Mouse (Mus musculus) myocyte (in vitro differentiated cells): ENCODE data around the gene Txn2.

Experiments used
- CEBPB ChIP-seq: IDR thresholded peaks from 2 replicates; pipeline ENCODE4 v1.6.1; 2011; ENCODE audit warnings: mild to moderate bottlenecking, moderate library complexity; ENCODE audit not compliant: poor library complexity, insufficient read depth, severe bottlenecking
- MYOD1 ChIP-seq, 3 experiments: IDR thresholded peaks; one replicate each; pipeline ENCODE4 v1.6.1; 2011; ENCODE audit warnings: control low read depth in 2 of 3, low read depth in 2 of 3, mild to moderate bottlenecking in 2 of 3, moderate library complexity in 1 of 3; ENCODE audit not compliant: insufficient read length in 2 of 3, control insufficient read depth in 1 of 3
- MYOG ChIP-seq, 3 experiments: IDR thresholded peaks; one replicate each; pipeline ENCODE4 v1.6.1; 2011; ENCODE audit warnings: control low read depth in 2 of 3, low read depth in 2 of 3, mild to moderate bottlenecking in 2 of 3; ENCODE audit not compliant: insufficient read length in 2 of 3, control insufficient read depth in 1 of 3, insufficient read depth in 1 of 3
- POLR2A ChIP-seq: IDR thresholded peaks from one replicate; pipeline ENCODE4 v1.6.1; 2011; ENCODE audit warnings: low read depth, mild to moderate bottlenecking, control low read depth, moderate library complexity; ENCODE audit not compliant: insufficient read length
- TCF12 ChIP-seq: IDR thresholded peaks from one replicate; pipeline ENCODE4 v1.6.1; 2011; ENCODE audit warnings: mild to moderate bottlenecking, control low read depth; ENCODE audit not compliant: poor library complexity, insufficient read depth, severe bottlenecking

- no peak for TF ChIP-seq POLR2A
- peak in 1 of 3 experiments; percentile 13 for TF ChIP-seq MYOG (IDR thresholded peaks at IDR 0.05; ENCODE audit: control insufficient read depth in 1 of 3, insufficient read depth in 1 of 3, insufficient read length in 2 of 3, low read depth in 2 of 3)
- no peak for TF ChIP-seq CEBPB
- no peak for TF ChIP-seq MYOD1 (IDR thresholded peaks at IDR 0.05; ENCODE audit: control insufficient read depth in 1 of 3, insufficient read length in 2 of 3, low read depth in 2 of 3)
- TF ChIP-seq TCF12, result no peak
Measured at GRCm38 (mm10) chr15:77903176-77903575, 25.6 kb downstream of the Txn2 start.
